Mouse (Mus musculus): ENCODE results near the gene Sost.

GRCm38 (mm10) chr11:101966965-101967614 lies at the start of gene Sost:
- no peak for TF ChIP-seq POLR2A (IDR thresholded peaks at IDR 0.05; ENCODE audit: control insufficient read depth, extremely low read depth, insufficient read depth, low read length, poor library complexity)
- TF ChIP-seq CTCF (IDR thresholded peaks at IDR 0.05; ENCODE audit: borderline replicate concordance, control insufficient read depth, extremely low read depth, insufficient read depth, low read length, poor library complexity): no peak

All from thymus, adult 2 months (tissue).